Mouse (Mus musculus): ENCODE results near the gene Fbxl18.

DNA sequence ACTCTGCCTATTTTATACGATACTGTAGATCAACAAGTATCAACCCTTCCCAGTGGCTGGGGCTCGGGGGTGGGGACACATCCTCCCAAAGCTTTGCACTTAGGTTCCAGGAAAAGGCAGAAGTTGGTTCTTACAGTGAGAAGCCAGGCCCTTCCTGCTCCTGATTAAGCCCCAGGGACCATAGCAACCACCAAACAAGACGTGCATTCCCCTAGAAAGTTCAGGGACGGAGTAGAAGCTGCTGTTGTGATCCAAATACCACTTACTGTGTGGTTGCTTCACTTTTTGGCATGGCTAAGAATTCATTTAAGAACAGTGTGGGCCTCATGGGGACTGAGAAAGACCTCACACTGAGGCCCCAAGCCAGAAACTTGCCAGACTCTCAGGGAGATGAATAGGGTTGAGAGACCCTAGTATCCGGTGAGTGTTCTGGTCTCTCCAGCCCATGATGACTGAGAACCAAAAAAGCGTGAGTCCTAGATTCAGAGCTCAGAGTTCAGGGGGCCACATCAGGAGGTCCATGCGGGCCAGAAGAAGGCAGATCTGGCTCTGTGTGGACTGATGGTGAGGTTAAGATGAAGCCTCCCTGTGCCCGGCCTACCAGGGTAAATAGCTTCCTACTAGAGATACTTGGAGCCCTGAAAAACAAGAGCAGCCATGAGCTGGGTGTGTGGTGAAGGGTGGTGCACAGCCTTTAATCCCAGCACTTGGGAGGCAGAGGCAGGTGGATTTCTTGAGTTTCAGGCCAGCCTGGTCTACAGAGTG is 53.7 kb downstream of the Fbxl18 start:
- TF ChIP-seq CTCF (IDR thresholded peaks at IDR 0.05): no peak
- TF ChIP-seq POLR2A (IDR thresholded peaks at IDR 0.05; ENCODE audit: insufficient read depth, low read depth, low read length): no peak
- peak; percentile 61; the same call in 1 of the 2 replicates for TF ChIP-seq EP300 (IDR thresholded peaks at IDR 0.05; ENCODE audit: insufficient read depth, low read depth, low read length)
